Mouse (Mus musculus) CH12.LX (cell line): ENCODE results near the gene Pmpca. TPM values are rescaled to one million over a fixed set of nuclear protein-coding genes. Genes with fewer than 3 reads are reported as not detected.
A peak's percentile ranks its signal among the peaks of the same experiment; 100 is the strongest.

ENCODE experiments used
- DNase-seq: peaks from one replicate; pipeline ENCODE4 v3.0.0-alpha.2; 2013; ENCODE audit errors: extremely low read depth
- H3K27ac ChIP-seq: 2 replicates; pipeline ENCODE4 v1.5.1; 2012; ENCODE audit warnings: low read depth, mild to moderate bottlenecking, control low read depth, moderate library complexity; ENCODE audit not compliant: insufficient read depth
- H3K27me3 ChIP-seq: replicated peaks from 2 replicates; pipeline ENCODE3; 2012; ENCODE audit warnings: inconsistent platforms
- H3K36me3 ChIP-seq, 2 experiments: replicated peaks in 1 of 2; 2 replicates each; pipeline versions ENCODE3 to v1.6.1; 2012; ENCODE audit warnings: inconsistent platforms in 1 of 2, low read length in 1 of 2, mild to moderate bottlenecking in 1 of 2, mixed read lengths in 1 of 2, moderate library complexity in 1 of 2; ENCODE audit not compliant: control insufficient read depth in 1 of 2, insufficient read depth in 1 of 2
- H3K4me1 ChIP-seq, 2 experiments: 2 replicates each; pipeline ENCODE4 v1.6.1; 2012; ENCODE audit warnings: inconsistent platforms in 1 of 2, moderate library complexity in 1 of 2; ENCODE audit not compliant: insufficient read depth in 2 of 2, control insufficient read depth in 1 of 2
- H3K4me2 ChIP-seq: 2 replicates; pipeline ENCODE4 v1.6.1; 2012; ENCODE audit warnings: low read depth, mild to moderate bottlenecking, control low read depth; ENCODE audit not compliant: poor library complexity, insufficient read depth, severe bottlenecking
- H3K4me3 ChIP-seq, 3 experiments: fragments of 150-350 bp in 1 of 3; sonication (generic) in 1 of 3; replicated peaks in 1 of 3; 2 replicates each; pipeline versions ENCODE3 to v1.5.1; 2011 to 2012; ENCODE audit warnings: low read depth in 2 of 3, low read length in 2 of 3, mild to moderate bottlenecking in 2 of 3, moderate library complexity in 2 of 3, control low read depth in 1 of 3, improper control_type of control experiment in 1 of 3, inconsistent platforms in 1 of 3, mixed read lengths in 1 of 3; ENCODE audit not compliant: poor library complexity in 1 of 3
- H3K79me2 ChIP-seq: replicated peaks from 2 replicates; pipeline ENCODE4 v1.6.1; 2012; ENCODE audit warnings: mild to moderate bottlenecking, moderate library complexity; ENCODE audit not compliant: control insufficient read depth, poor library complexity, insufficient read depth, severe bottlenecking; ENCODE audit errors: extremely low read depth
- H3K9ac ChIP-seq: 2 replicates; pipeline ENCODE4 v1.6.1; 2012; ENCODE audit warnings: low read depth, mild to moderate bottlenecking, control low read depth, moderate library complexity; ENCODE audit not compliant: insufficient read depth
- H3K9me3 ChIP-seq: replicated peaks from 2 replicates; pipeline ENCODE3; 2012; ENCODE audit warnings: low read length, inconsistent platforms, mixed read lengths
- CHD2 ChIP-seq: IDR thresholded peaks from 2 replicates; pipeline ENCODE4 v1.6.1; 2011; ENCODE audit warnings: low read length, improper control_type of control experiment
- CTCF ChIP-seq, 2 experiments: IDR thresholded peaks in 1 of 2; conservative IDR thresholded peaks in 1 of 2; 2 replicates each; pipeline ENCODE4 v1.5.1; 2011 to 2012; ENCODE audit warnings: low read depth in 2 of 2, low read length in 2 of 2, improper control_type of control experiment in 1 of 2, inconsistent platforms in 1 of 2, mild to moderate bottlenecking in 1 of 2, moderate library complexity in 1 of 2
- ELF1 ChIP-seq: IDR thresholded peaks from 2 replicates; pipeline ENCODE4 v1.6.1; 2014; ENCODE audit warnings: low read depth, mild to moderate bottlenecking, inconsistent platforms, low read length, improper control_type of control experiment
- ETS1 ChIP-seq: conservative IDR thresholded peaks from 2 replicates; pipeline ENCODE4 v1.6.1; 2012; ENCODE audit warnings: low read depth, mild to moderate bottlenecking, inconsistent platforms, low read length, improper control_type of control experiment, moderate library complexity
- GABPA ChIP-seq: IDR thresholded peaks from 2 replicates; pipeline ENCODE4 v1.6.1; 2012; ENCODE audit warnings: low read depth, low read length, improper control_type of control experiment, inconsistent platforms; ENCODE audit not compliant: insufficient replicate concordance
- HCFC1 ChIP-seq: IDR thresholded peaks from 2 replicates; pipeline ENCODE4 v1.6.1; 2012; ENCODE audit warnings: low read depth, mild to moderate bottlenecking, inconsistent platforms, low read length, improper control_type of control experiment
- IRF4 ChIP-seq: IDR thresholded peaks from 2 replicates; pipeline ENCODE4 v1.6.1; 2014; ENCODE audit warnings: low read depth, mild to moderate bottlenecking, inconsistent platforms, low read length, improper control_type of control experiment
- JUN ChIP-seq: IDR thresholded peaks from 2 replicates; pipeline ENCODE4 v1.6.1; 2011; ENCODE audit warnings: low read depth, mild to moderate bottlenecking, low read length, improper control_type of control experiment, moderate library complexity; ENCODE audit not compliant: insufficient read depth
- JUND ChIP-seq: conservative IDR thresholded peaks from 2 replicates; pipeline ENCODE4 v1.6.1; 2011; ENCODE audit warnings: low read depth, low read length, improper control_type of control experiment
- MAFK ChIP-seq: IDR thresholded peaks from 2 replicates; pipeline ENCODE4 v1.6.1; 2011; ENCODE audit warnings: low read length, improper control_type of control experiment; ENCODE audit not compliant: insufficient replicate concordance
- MAX ChIP-seq: IDR thresholded peaks from 2 replicates; pipeline ENCODE4 v1.6.1; 2011; ENCODE audit warnings: low read length, improper control_type of control experiment
- MAZ ChIP-seq: IDR thresholded peaks from 2 replicates; pipeline ENCODE4 v1.6.1; 2012; ENCODE audit warnings: low read depth, mild to moderate bottlenecking, inconsistent platforms, low read length, improper control_type of control experiment, moderate library complexity
- MXI1 ChIP-seq: IDR thresholded peaks from 2 replicates; pipeline ENCODE4 v1.6.1; 2011; ENCODE audit warnings: mild to moderate bottlenecking, low read depth, low read length, improper control_type of control experiment
- NELFE ChIP-seq: IDR thresholded peaks from 2 replicates; pipeline ENCODE4 v1.6.1; 2011; ENCODE audit warnings: low read depth, low read length, improper control_type of control experiment
- NRF1 ChIP-seq: IDR thresholded peaks from 2 replicates; pipeline ENCODE4 v1.6.1; 2014; ENCODE audit warnings: low read depth, mild to moderate bottlenecking, inconsistent platforms, low read length, improper control_type of control experiment, moderate library complexity
- PAX5 ChIP-seq: IDR thresholded peaks from 2 replicates; pipeline ENCODE4 v1.6.1; 2012; ENCODE audit warnings: low read length, inconsistent platforms, mixed read lengths
- POLR2A ChIP-seq: IDR thresholded peaks from 2 replicates; pipeline ENCODE4 v1.6.1; 2011; ENCODE audit warnings: low read depth, mild to moderate bottlenecking, improper control_type of control experiment, low read length
- POLR2AphosphoS2 ChIP-seq: IDR thresholded peaks from 2 replicates; pipeline ENCODE4 v1.6.1; 2011; ENCODE audit warnings: low read depth, low read length, improper control_type of control experiment
- RAD21 ChIP-seq: IDR thresholded peaks from 2 replicates; pipeline ENCODE4 v1.6.1; 2011; ENCODE audit warnings: low read depth, mild to moderate bottlenecking, low read length, improper control_type of control experiment, moderate library complexity
- TBP ChIP-seq: conservative IDR thresholded peaks from 2 replicates; pipeline ENCODE4 v1.6.1; 2011; ENCODE audit warnings: low read depth, low read length, improper control_type of control experiment
- TCF12 ChIP-seq: IDR thresholded peaks from 2 replicates; pipeline ENCODE4 v1.6.1; 2014; ENCODE audit warnings: low read depth, mild to moderate bottlenecking, inconsistent platforms, low read length, improper control_type of control experiment
- UBTF ChIP-seq: IDR thresholded peaks from 2 replicates; pipeline ENCODE4 v1.6.1; 2012; ENCODE audit warnings: low read depth, mild to moderate bottlenecking, inconsistent platforms, low read length, improper control_type of control experiment, moderate library complexity
- USF1 ChIP-seq: IDR thresholded peaks from 2 replicates; pipeline ENCODE4 v1.6.1; 2014; ENCODE audit warnings: low read depth, mild to moderate bottlenecking, inconsistent platforms, low read length, improper control_type of control experiment
- ZC3H11A ChIP-seq: IDR thresholded peaks from 2 replicates; pipeline ENCODE4 v1.6.1; 2012; ENCODE audit warnings: low read depth, mild to moderate bottlenecking, inconsistent platforms, low read length, improper control_type of control experiment
- ZKSCAN1 ChIP-seq: IDR thresholded peaks from 2 replicates; pipeline ENCODE4 v1.6.1; 2012; ENCODE audit warnings: low read depth, inconsistent platforms, low read length, improper control_type of control experiment, borderline replicate concordance
- ZMIZ1 ChIP-seq: IDR thresholded peaks from 2 replicates; pipeline ENCODE4 v1.6.1; 2012; ENCODE audit warnings: low read depth, mild to moderate bottlenecking, inconsistent platforms, low read length, improper control_type of control experiment
- dilution Hi-C: fragments of 300-500 bp; cut with MboI; formaldehyde crosslinking; loops from 2 replicates; pipeline ENCODE4 v1.14.3; 2020; ENCODE audit warnings: low sequenced_read_pairs; ENCODE audit not compliant: extremely low pct_unique_long_range_greater_than_20kb, extremely low pct_ligation_motif_present
- in situ Hi-C: fragments of 300-500 bp; cut with MboI; formaldehyde crosslinking; loops from 3 replicates; pipeline ENCODE4 v1.14.3; 2019; ENCODE audit warnings: low sequenced_read_pairs, low pct_ligation_motif_present, low pct_unique_long_range_greater_than_20kb, mixed read lengths
- polyA plus RNA-seq: library from polyadenylated mRNA; unstranded; fragments of >175 nt; gene quantifications from 2 replicates; pipeline ENCODE4 v1.2.1, GENCODE M21; 2012; ENCODE audit warnings: low read depth; ENCODE audit not compliant: insufficient read length
- total RNA-seq, 2 experiments: library from RNA; depleted of rRNA; stranded (reverse); fragments of 300-350 nt in 1 of 2; fragments of >200 nt in 1 of 2; gene quantifications; 2 replicates each; pipeline ENCODE4 v1.2.3; 2012 to 2014

The Pmpca gene
- total and polyA plus RNA-seq, 3 experiments = 74.7 to 143 (median 79.5) TPM

- Histone ChIP-seq H3K27me3 (no peaks in the 10 kb centered on the region), H3K9me3 (no peaks in the 10 kb centered on the region), H3K4me1 (peaks cover 9 to 37% of the 10 kb centered on the region in 2 experiments), H3K9ac (peak overlapping the region; percentile 76), H3K4me2 (peak overlapping the region; percentile 92), H3K4me3 (peak overlapping the region; percentile 80 to 94 (median 86)), H3K36me3 (peaks cover 29 to 42% of the 10 kb centered on the region in 2 experiments), H3K27ac (no peak overlapping the region), H3K79me2 (peaks cover 33% of the 10 kb centered on the region)
- in situ Hi-C loops = no loop called here
- dilution Hi-C loops = no loop called here
- DNase-seq = no peak
- TF ChIP-seq JUN = no peak
- no peak for TF ChIP-seq POLR2AphosphoS2
- no peak for TF ChIP-seq MAZ
- no peak for TF ChIP-seq RAD21
- TF ChIP-seq TBP = no peak
- TF ChIP-seq MAFK = no peak
- no peak for TF ChIP-seq ZC3H11A
- TF ChIP-seq IRF4 = no peak
- TF ChIP-seq CTCF (conservative IDR thresholded peaks at IDR 0.05 in 1 of 2, IDR thresholded peaks at IDR 0.05 in 1 of 2; ENCODE audit: low read depth in 2 of 2, low read length in 2 of 2) = no peak
- no peak for TF ChIP-seq USF1
- no peak for TF ChIP-seq GABPA
- TF ChIP-seq MAX = no peak
- TF ChIP-seq NRF1 = no peak
- no peak for TF ChIP-seq ZMIZ1
- TF ChIP-seq PAX5 = no peak
- TF ChIP-seq JUND = no peak
- no peak for TF ChIP-seq NELFE
- no peak for TF ChIP-seq ZKSCAN1
Measured at GRCm38 (mm10) chr2:26443876-26444275, 54.7 kb downstream of the Pmpca start.

GRCm38 (mm10) chr2:26444368-26444767 lies 55.2 kb downstream of the Pmpca start:
- peaks cover 33% of the 10 kb centered on the region for H3K79me2 ChIP-seq
- H3K27ac ChIP-seq = peak overlapping the region; percentile 33; the same call in 1 of the 2 replicates
- DNase-seq = peak; percentile 13
- dilution Hi-C loops = no loop called here
- H3K9me3 ChIP-seq = no peaks in the 10 kb centered on the region
- TF ChIP-seq MXI1 (no peak), ZMIZ1 (no peak), MAFK (no peak), UBTF (no peak), USF1 (no peak), JUND (no peak), NRF1 (no peak), PAX5 (no peak), POLR2AphosphoS2 (no peak), CHD2 (no peak), ETS1 (no peak), CTCF (conservative IDR thresholded peaks at IDR 0.05 in 1 of 2, IDR thresholded peaks at IDR 0.05 in 1 of 2; ENCODE audit: low read depth in 2 of 2, low read length in 2 of 2) (no peak), HCFC1 (no peak), TBP (no peak), TCF12 (no peak), ZC3H11A (no peak), POLR2A (no peak), ELF1 (no peak), NELFE (no peak)
- no peaks in the 10 kb centered on the region for H3K27me3 ChIP-seq
- H3K9ac ChIP-seq = peak overlapping the region; percentile 76
- H3K4me1 ChIP-seq = peaks cover 9 to 37% of the 10 kb centered on the region in 2 experiments
- H3K36me3 ChIP-seq = peaks cover 24 to 37% of the 10 kb centered on the region in 2 experiments
- H3K4me3 ChIP-seq = peak overlapping the region; percentile 80 to 94 (median 86)
- in situ Hi-C loops = no loop called here
- peak overlapping the region; percentile 92 for H3K4me2 ChIP-seq
